Mouse (Mus musculus) E14TG2a.4 (cell line): ENCODE measurements around the gene BC016579.

Experiments used
- H3K27me3 ChIP-seq: 2 replicates; pipeline ENCODE4 v1.6.1; 2014; ENCODE audit warnings: low read length, control low read depth; ENCODE audit not compliant: insufficient read depth
- H3K36me3 ChIP-seq: 2 replicates; pipeline ENCODE4 v1.6.1; 2014; ENCODE audit warnings: low read length, control low read depth; ENCODE audit not compliant: insufficient read depth
- H3K4me1 ChIP-seq: replicated peaks from 2 replicates; pipeline ENCODE4 v1.6.1; 2014; ENCODE audit warnings: low read depth, low read length, control low read depth
- H3K4me3 ChIP-seq: replicated peaks from 2 replicates; pipeline ENCODE4 v1.5.1; 2014; ENCODE audit warnings: mild to moderate bottlenecking, low read length
- H3K9me3 ChIP-seq: 2 replicates; pipeline ENCODE4 v1.6.1; 2014; ENCODE audit warnings: low read length, control low read depth
- CTCF ChIP-seq: conservative IDR thresholded peaks from 2 replicates; pipeline ENCODE4 v1.5.1; 2014; ENCODE audit warnings: low read length
- NANOG ChIP-seq: IDR thresholded peaks from 2 replicates; pipeline ENCODE4 v1.6.1; 2014; ENCODE audit warnings: borderline replicate concordance, low read length, mixed read lengths
- POU5F1 ChIP-seq: IDR thresholded peaks from 2 replicates; pipeline ENCODE4 v1.6.1; 2014; ENCODE audit warnings: low read length, borderline replicate concordance

BC016579 gene

DNA sequence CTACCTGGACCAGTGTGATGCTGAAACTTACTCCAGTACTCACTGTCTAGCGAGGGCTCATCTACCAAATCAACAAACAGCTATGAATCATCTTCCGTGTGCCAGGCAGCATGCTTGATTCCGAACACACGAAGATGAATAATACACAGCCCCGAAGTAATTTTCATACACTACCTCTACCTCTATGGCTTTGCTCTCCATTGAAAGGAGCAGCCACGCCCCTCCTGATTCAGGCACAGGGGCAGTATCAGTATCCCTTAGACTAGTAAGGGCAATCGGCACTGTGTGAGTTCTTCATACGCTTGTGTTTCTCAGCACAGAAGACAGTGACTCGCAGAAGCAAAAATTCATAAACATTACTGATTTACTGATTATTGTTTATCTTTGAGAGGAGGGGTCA lies 597 bp upstream of the BC016579 start:
- H3K27me3 ChIP-seq: peaks cover 31% of the 10 kb centered on the region
- no peaks in the 10 kb centered on the region for H3K9me3 ChIP-seq
- no peak overlapping the region; the same call in 1 of the 2 replicates for H3K4me3 ChIP-seq
- H3K4me1 ChIP-seq: peaks cover 19% of the 10 kb centered on the region
- H3K36me3 ChIP-seq: no peaks in the 10 kb centered on the region
- TF ChIP-seq POU5F1 (no peak), CTCF (no peak), NANOG (no peak)

- H3K27me3 ChIP-seq: peaks cover 31% of the 10 kb centered on the region
- no peaks in the 10 kb centered on the region for H3K9me3 ChIP-seq
- H3K4me3 ChIP-seq: peak overlapping the region; percentile 77
- no peak for TF ChIP-seq NANOG
- TF ChIP-seq POU5F1: no peak
- no peak for TF ChIP-seq CTCF
- H3K36me3 ChIP-seq: no peaks in the 10 kb centered on the region
- peaks cover 19% of the 10 kb centered on the region for H3K4me1 ChIP-seq
Observed at GRCm38 (mm10) chr16:45653009-45653933, 597 bp downstream of the BC016579 start.

- H3K4me1 ChIP-seq: peaks cover 19% of the 10 kb centered on the region
- H3K4me3 ChIP-seq: no peak overlapping the region
- H3K9me3 ChIP-seq: no peaks in the 10 kb centered on the region
- no peak for TF ChIP-seq CTCF
- TF ChIP-seq NANOG: no peak
- no peak for TF ChIP-seq POU5F1
- no peaks in the 10 kb centered on the region for H3K36me3 ChIP-seq
- peaks cover 31% of the 10 kb centered on the region for H3K27me3 ChIP-seq
Observed at GRCm38 (mm10) chr16:45651497-45651896, 2.4 kb downstream of the BC016579 start.

DNA sequence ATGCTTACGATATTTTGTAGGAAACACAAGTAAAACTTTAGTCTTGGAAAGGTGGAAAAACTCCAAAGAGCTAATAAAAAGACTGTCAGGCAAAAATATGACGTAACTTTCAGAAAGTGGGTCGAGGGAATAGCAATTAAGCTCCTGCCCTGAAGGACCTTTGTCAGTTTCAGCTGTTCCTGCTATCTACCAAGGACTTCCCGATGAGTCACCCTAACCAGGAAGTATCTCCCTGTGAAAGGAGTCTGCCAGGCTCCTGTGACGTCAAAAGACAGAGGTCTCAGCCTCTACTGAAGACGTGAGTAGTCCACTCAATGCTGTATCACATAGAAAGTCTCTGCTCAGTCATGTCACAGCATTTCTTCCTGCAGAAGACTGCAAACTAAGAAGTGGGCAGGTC lies 9.5 kb downstream of the BC016579 start:
- 0 out of 2 replicates have a peak, but pooled peaks cover 2% of the 10 kb centered on the region for H3K27me3 ChIP-seq
- peaks cover 14% of the 10 kb centered on the region for H3K4me1 ChIP-seq
- no peaks in the 10 kb centered on the region for H3K36me3 ChIP-seq
- H3K4me3 ChIP-seq: no peak overlapping the region
- TF ChIP-seq NANOG (no peak), POU5F1 (no peak), CTCF (no peak)
- no peaks in the 10 kb centered on the region for H3K9me3 ChIP-seq

- peaks cover 14% of the 10 kb centered on the region for H3K4me1 ChIP-seq
- no peak overlapping the region for H3K4me3 ChIP-seq
- H3K36me3 ChIP-seq: no peaks in the 10 kb centered on the region
- no peaks in the 10 kb centered on the region for H3K9me3 ChIP-seq
- TF ChIP-seq CTCF (no peak), POU5F1 (no peak), NANOG (no peak)
- peaks cover 4% of the 10 kb centered on the region; the same call in 1 of the 2 replicates for H3K27me3 ChIP-seq
Observed at GRCm38 (mm10) chr16:45643944-45644343, 9.9 kb downstream of the BC016579 start.

- peaks cover 4% of the 10 kb centered on the region; the same call in 1 of the 2 replicates for H3K27me3 ChIP-seq
- TF ChIP-seq NANOG: no peak
- no peak for TF ChIP-seq CTCF
- no peak for TF ChIP-seq POU5F1
- no peak overlapping the region for H3K4me3 ChIP-seq
- no peaks in the 10 kb centered on the region for H3K36me3 ChIP-seq
- H3K9me3 ChIP-seq: no peaks in the 10 kb centered on the region
- H3K4me1 ChIP-seq: peaks cover 12% of the 10 kb centered on the region
Observed at GRCm38 (mm10) chr16:45641301-45641700, 12.6 kb downstream of the BC016579 start.

DNA sequence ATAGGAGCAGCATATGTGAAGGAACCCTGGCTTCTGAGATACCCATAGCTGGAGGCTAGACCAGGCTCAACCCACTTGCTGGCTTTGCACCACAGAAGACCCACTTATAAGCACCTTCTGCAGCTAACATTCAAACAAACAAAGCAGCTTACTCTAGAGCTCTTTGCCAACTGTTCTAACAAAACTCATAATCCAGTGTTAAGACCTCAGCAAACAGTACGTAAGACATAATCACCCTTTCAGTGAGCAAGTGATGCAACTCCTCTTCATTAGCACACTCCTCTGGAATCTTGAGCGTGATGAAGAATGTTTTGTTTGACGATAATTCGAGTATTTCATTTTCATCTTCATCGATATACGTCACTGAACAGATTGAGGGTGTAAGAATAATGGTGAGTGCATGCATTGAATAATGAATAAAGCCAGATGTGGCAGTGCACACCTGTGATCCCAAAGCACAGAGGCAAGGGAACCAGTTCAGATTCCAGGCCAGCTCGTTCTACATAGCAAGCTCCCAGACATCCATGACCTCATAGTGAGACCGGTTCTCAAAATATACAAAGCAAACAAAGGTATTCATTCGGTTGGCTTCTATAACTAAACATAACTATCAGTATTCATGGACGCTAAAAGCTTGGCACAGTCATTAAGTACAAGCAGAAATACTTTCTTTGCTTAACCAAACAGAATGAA lies 13.7 kb downstream of the BC016579 start:
- no peaks in the 10 kb centered on the region for H3K9me3 ChIP-seq
- peaks cover 3% of the 10 kb centered on the region; the same call in 1 of the 2 replicates for H3K27me3 ChIP-seq
- peaks cover 4% of the 10 kb centered on the region; the same call in 1 of the 2 replicates for H3K4me1 ChIP-seq

GRCm38 (mm10) chr16:45635826-45636225 lies 18.0 kb downstream of the BC016579 start:
- TF ChIP-seq CTCF (no peak), NANOG (no peak)
- Histone ChIP-seq H3K4me3 (no peak overlapping the region), H3K9me3 (no peaks in the 10 kb centered on the region), H3K27me3 (peaks cover 3% of the 10 kb centered on the region; the same call in 1 of the 2 replicates), H3K36me3 (no peaks in the 10 kb centered on the region), H3K4me1 (no peaks in the 10 kb centered on the region)

More for the DNA sequence above, 13.7 kb downstream of the BC016579 start:
- TF ChIP-seq NANOG (no peak), CTCF (no peak), POU5F1 (no peak)
- H3K4me3 ChIP-seq: no peak overlapping the region
- H3K36me3 ChIP-seq: no peaks in the 10 kb centered on the region
